Mouse (Mus musculus) cerebellum, adult 9-11 months (tissue): ENCODE results near the gene Cwc22.

Experiments
- DNase-seq: peaks from one replicate; pipeline ENCODE4 v3.0.0; 2022

Gene Cwc22

GRCm38 (mm10) chr2:77923182-77923581, 23.0 kb downstream of the Cwc22 start:
- no peak for DNase-seq

- no peak for DNase-seq
Measured at GRCm38 (mm10) chr2:77921307-77921706, 24.9 kb downstream of the Cwc22 start.

- no peak for DNase-seq
Measured at GRCm38 (mm10) chr2:77920621-77921020, 25.6 kb downstream of the Cwc22 start.

GRCm38 (mm10) chr2:77918474-77918873, 27.7 kb downstream of the Cwc22 start:
- no peak for DNase-seq

GRCm38 (mm10) chr2:77918006-77918405, 28.2 kb downstream of the Cwc22 start:
- DNase-seq, result peak; percentile 69

GRCm38 (mm10) chr2:77917360-77917734, 28.8 kb downstream of the Cwc22 start:
- no peak for DNase-seq

GRCm38 (mm10) chr2:77916586-77917359, 29.4 kb downstream of the Cwc22 start:
- no peak for DNase-seq

GRCm38 (mm10) chr2:77915187-77915586, 31.0 kb downstream of the Cwc22 start:
- no peak for DNase-seq

GRCm38 (mm10) chr2:77913628-77914027, 32.5 kb downstream of the Cwc22 start:
- peak; percentile 50 for DNase-seq

GRCm38 (mm10) chr2:77912197-77912596, 34.0 kb downstream of the Cwc22 start:
- no peak for DNase-seq

- DNase-seq, result no peak
Measured at GRCm38 (mm10) chr2:77911452-77911851, 34.7 kb downstream of the Cwc22 start.

- DNase-seq, result no peak
Measured at GRCm38 (mm10) chr2:77910216-77910615, 36.0 kb downstream of the Cwc22 start.

GRCm38 (mm10) chr2:77907164-77907563, 39.0 kb downstream of the Cwc22 start:
- no peak for DNase-seq

GRCm38 (mm10) chr2:77905023-77905422, 41.2 kb downstream of the Cwc22 start:
- no peak for DNase-seq

GRCm38 (mm10) chr2:77904495-77904894, 41.7 kb downstream of the Cwc22 start:
- DNase-seq, result no peak

- DNase-seq, result no peak
Measured at GRCm38 (mm10) chr2:77903979-77904378, 42.2 kb downstream of the Cwc22 start.

GRCm38 (mm10) chr2:77903098-77903497, 43.1 kb downstream of the Cwc22 start:
- DNase-seq, result no peak

GRCm38 (mm10) chr2:77901269-77901668, 44.9 kb downstream of the Cwc22 start:
- DNase-seq, result no peak

GRCm38 (mm10) chr2:77900741-77901140, 45.4 kb downstream of the Cwc22 start:
- no peak for DNase-seq

GRCm38 (mm10) chr2:77900111-77900510, 46.1 kb downstream of the Cwc22 start:
- no peak for DNase-seq

- DNase-seq, result no peak
Measured at GRCm38 (mm10) chr2:77898436-77898835, 47.7 kb downstream of the Cwc22 start.

GRCm38 (mm10) chr2:77897988-77898387, 48.2 kb downstream of the Cwc22 start:
- DNase-seq, result no peak

GRCm38 (mm10) chr2:77897558-77897899, 48.6 kb downstream of the Cwc22 start:
- no peak for DNase-seq

GRCm38 (mm10) chr2:77896843-77897557, 49.2 kb downstream of the Cwc22 start:
- DNase-seq, result peak; percentile 59
